Mouse (Mus musculus) neural tube, embryonic 15.5 days (tissue): ENCODE measurements around the gene Wdr4. TPM values are rescaled to one million over a fixed set of nuclear protein-coding genes. Genes with fewer than 3 reads are reported as not detected.
A peak's percentile ranks its signal among the peaks of the same experiment; 100 is the strongest.

ENCODE experiments used
- ATAC-seq: fragments of 200-750 bp; cut with Nextera tagmentation; 2 replicates; pipeline ENCODE4 v1.8.0; 2017; ENCODE audit warnings: mild to moderate bottlenecking, moderate TSS enrichment, moderate library complexity; ENCODE audit not compliant: low FRiP score
- H3K27ac ChIP-seq: fragments of 300-500 bp; sonication (generic); replicated peaks from 2 replicates; pipeline ENCODE4 v1.5.1; 2015; ENCODE audit warnings: mild to moderate bottlenecking, inconsistent platforms
- H3K27me3 ChIP-seq: fragments of 300-500 bp; sonication (generic); replicated peaks from 2 replicates; pipeline ENCODE4 v1.6.1; 2015; ENCODE audit warnings: inconsistent platforms
- H3K36me3 ChIP-seq: fragments of 300-500 bp; sonication (generic); 2 replicates; pipeline ENCODE4 v1.6.1; 2015; ENCODE audit warnings: inconsistent platforms
- H3K4me1 ChIP-seq: fragments of 300-500 bp; sonication (generic); 2 replicates; pipeline ENCODE4 v1.6.1; 2015; ENCODE audit warnings: inconsistent platforms
- H3K4me2 ChIP-seq: fragments of 300-500 bp; sonication (generic); 2 replicates; pipeline ENCODE4 v1.6.1; 2015; ENCODE audit warnings: inconsistent platforms, mild to moderate bottlenecking, moderate library complexity
- H3K4me3 ChIP-seq: fragments of 300-500 bp; sonication (generic); replicated peaks from 2 replicates; pipeline ENCODE4 v1.5.1; 2015; ENCODE audit warnings: mild to moderate bottlenecking, inconsistent platforms
- H3K9ac ChIP-seq: fragments of 300-500 bp; sonication (generic); replicated peaks from 2 replicates; pipeline ENCODE4 v1.6.1; 2015; ENCODE audit warnings: mild to moderate bottlenecking, inconsistent platforms
- H3K9me3 ChIP-seq: fragments of 300-500 bp; sonication (generic); replicated peaks from 2 replicates; pipeline ENCODE4 v1.6.1; 2016; ENCODE audit warnings: inconsistent platforms
- WGBS: fragments of 180-500 bp; shearing (Covaris S2); methylation state at CpG from one replicate; pipeline ENCODE4 v1.1.7; 2015; ENCODE audit warnings: mixed read lengths; 5-methylcytosine and 5-hydroxymethylcytosine counted together
- polyA plus RNA-seq: library from polyadenylated mRNA; unstranded; fragments of >200 nt; fragmentation: Nextera tagmentation; extraction: Ambion mirVana; gene quantifications from 2 replicates; pipeline ENCODE4 v1.2.1, GENCODE M21; 2015

The Wdr4 gene
- polyA plus RNA-seq, 1 experiment from 2014 or later: 32.7 TPM

GRCm38 (mm10) chr17:31506282-31506681 is 13.5 kb downstream of the Wdr4 start:
- no peaks in the 10 kb centered on the region for H3K27me3 ChIP-seq
- H3K9me3 ChIP-seq: no peaks in the 10 kb centered on the region
- H3K9ac ChIP-seq: no peak overlapping the region
- H3K4me3 ChIP-seq: no peak overlapping the region
- WGBS: 86% methylated on average over 6 of the region's 7 CpGs
- peaks cover 63% of the 10 kb centered on the region for H3K36me3 ChIP-seq
- peaks cover 8% of the 10 kb centered on the region for H3K4me1 ChIP-seq
- H3K27ac ChIP-seq: no peak overlapping the region
- no peak for ATAC-seq
- H3K4me2 ChIP-seq: no peak overlapping the region

GRCm38 (mm10) chr17:31505013-31505412 is 14.8 kb downstream of the Wdr4 start:
- ATAC-seq: no peak
- H3K4me3 ChIP-seq: no peak overlapping the region
- 33% methylated on average over 5 of the region's 5 CpGs for WGBS
- no peak overlapping the region for H3K27ac ChIP-seq
- no peaks in the 10 kb centered on the region for H3K9me3 ChIP-seq
- H3K27me3 ChIP-seq: no peaks in the 10 kb centered on the region
- H3K36me3 ChIP-seq: peaks cover 74% of the 10 kb centered on the region
- no peak overlapping the region for H3K4me2 ChIP-seq
- H3K4me1 ChIP-seq: no peaks in the 10 kb centered on the region
- no peak overlapping the region for H3K9ac ChIP-seq

- no peaks in the 10 kb centered on the region for H3K4me1 ChIP-seq
- 87% methylated on average over 2 of the region's 2 CpGs for WGBS
- no peak overlapping the region for H3K4me3 ChIP-seq
- ATAC-seq: no peak
- no peak overlapping the region for H3K9ac ChIP-seq
- H3K27me3 ChIP-seq: no peaks in the 10 kb centered on the region
- H3K4me2 ChIP-seq: no peak overlapping the region
- peaks cover 77% of the 10 kb centered on the region for H3K36me3 ChIP-seq
- H3K27ac ChIP-seq: no peak overlapping the region
- H3K9me3 ChIP-seq: no peaks in the 10 kb centered on the region
Measured at GRCm38 (mm10) chr17:31503936-31504335, 15.8 kb downstream of the Wdr4 start.

- no peak for ATAC-seq
- Histone ChIP-seq H3K4me1 (no peaks in the 10 kb centered on the region), H3K4me3 (no peak overlapping the region), H3K9me3 (no peaks in the 10 kb centered on the region), H3K36me3 (peaks cover 79% of the 10 kb centered on the region), H3K9ac (no peak overlapping the region), H3K27me3 (no peaks in the 10 kb centered on the region), H3K4me2 (no peak overlapping the region), H3K27ac (no peak overlapping the region)
- 94% methylated on average over 12 of the region's 12 CpGs for WGBS
Measured at GRCm38 (mm10) chr17:31503337-31503736, 16.4 kb downstream of the Wdr4 start.

DNA sequence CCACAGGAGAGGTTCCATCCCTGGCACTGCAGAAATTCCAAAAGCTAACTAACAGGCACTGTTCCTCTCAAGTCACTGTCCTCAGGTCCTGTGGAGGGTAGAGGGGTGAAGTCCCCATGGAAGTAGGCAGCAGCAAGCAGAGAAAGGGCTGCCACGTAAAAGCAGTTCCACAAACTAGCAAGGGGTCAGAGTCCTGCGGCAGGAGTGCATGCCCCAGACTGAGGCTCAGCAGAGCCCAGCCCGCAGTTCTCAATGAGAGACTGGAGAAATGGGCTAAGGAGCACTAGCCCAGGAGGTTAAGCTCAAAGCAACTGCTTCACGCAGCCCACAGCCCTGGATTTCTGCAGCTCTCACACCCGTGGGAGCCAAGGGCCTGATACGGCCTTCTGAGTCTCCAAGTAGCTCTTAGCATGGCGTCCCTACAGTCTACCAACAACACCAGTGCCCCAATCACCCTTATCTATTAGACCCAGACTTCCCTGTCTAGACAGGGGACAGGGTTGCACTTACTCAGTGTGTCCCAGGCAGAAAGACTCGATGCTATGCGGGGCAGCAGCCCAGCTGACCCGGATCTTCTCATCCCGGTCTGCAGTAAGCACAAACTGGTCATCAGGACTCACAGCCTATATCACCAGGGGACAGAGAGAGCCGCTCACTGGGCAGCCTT is 17.4 kb downstream of the Wdr4 start:
- Histone ChIP-seq H3K27me3 (no peaks in the 10 kb centered on the region), H3K9me3 (no peaks in the 10 kb centered on the region), H3K4me2 (no peak overlapping the region), H3K27ac (no peak overlapping the region), H3K4me1 (no peaks in the 10 kb centered on the region), H3K36me3 (peaks cover 83% of the 10 kb centered on the region), H3K4me3 (no peak overlapping the region), H3K9ac (no peak overlapping the region)
- ATAC-seq: no peak
- WGBS: 93% methylated on average over 12 of the region's 12 CpGs

- no peaks in the 10 kb centered on the region for H3K27me3 ChIP-seq
- no peak overlapping the region for H3K9ac ChIP-seq
- no peak overlapping the region for H3K4me2 ChIP-seq
- no peak for ATAC-seq
- 87% methylated on average over 3 of the region's 3 CpGs for WGBS
- H3K27ac ChIP-seq: no peak overlapping the region
- H3K4me1 ChIP-seq: no peaks in the 10 kb centered on the region
- no peaks in the 10 kb centered on the region for H3K9me3 ChIP-seq
- H3K4me3 ChIP-seq: no peak overlapping the region
- H3K36me3 ChIP-seq: peaks cover 83% of the 10 kb centered on the region
Measured at GRCm38 (mm10) chr17:31500908-31501307, 18.9 kb downstream of the Wdr4 start.

- Histone ChIP-seq H3K27ac (no peak overlapping the region), H3K4me1 (no peaks in the 10 kb centered on the region), H3K27me3 (no peaks in the 10 kb centered on the region), H3K9ac (no peak overlapping the region), H3K9me3 (no peaks in the 10 kb centered on the region), H3K36me3 (peaks cover 88% of the 10 kb centered on the region), H3K4me2 (no peak overlapping the region), H3K4me3 (no peak overlapping the region)
- ATAC-seq: no peak
- 91% methylated on average over 6 of the region's 8 CpGs for WGBS
Measured at GRCm38 (mm10) chr17:31500416-31500815, 19.4 kb downstream of the Wdr4 start.

GRCm38 (mm10) chr17:31499725-31500124 is 20.1 kb downstream of the Wdr4 start:
- Histone ChIP-seq H3K36me3 (peaks cover 93% of the 10 kb centered on the region), H3K27me3 (no peaks in the 10 kb centered on the region), H3K4me1 (no peaks in the 10 kb centered on the region), H3K27ac (no peak overlapping the region), H3K4me2 (no peak overlapping the region), H3K9me3 (no peaks in the 10 kb centered on the region), H3K9ac (no peak overlapping the region), H3K4me3 (no peak overlapping the region)
- 90% methylated on average over 12 of the region's 12 CpGs for WGBS
- ATAC-seq: no peak

GRCm38 (mm10) chr17:31497726-31498125 is 22.1 kb downstream of the Wdr4 start:
- Histone ChIP-seq H3K4me1 (no peaks in the 10 kb centered on the region), H3K4me3 (no peak overlapping the region), H3K4me2 (no peak overlapping the region), H3K27ac (no peak overlapping the region), H3K9me3 (no peaks in the 10 kb centered on the region), H3K36me3 (peaks cover 76% of the 10 kb centered on the region), H3K27me3 (no peaks in the 10 kb centered on the region), H3K9ac (no peak overlapping the region)
- WGBS: 91% methylated on average over 6 of the region's 6 CpGs
- no peak for ATAC-seq

GRCm38 (mm10) chr17:31494989-31495388 is 24.8 kb downstream of the Wdr4 start:
- Histone ChIP-seq H3K27me3 (no peaks in the 10 kb centered on the region), H3K27ac (no peak overlapping the region), H3K4me2 (no peak overlapping the region), H3K9ac (no peak overlapping the region), H3K9me3 (no peaks in the 10 kb centered on the region), H3K36me3 (peaks cover 52% of the 10 kb centered on the region), H3K4me3 (no peak overlapping the region), H3K4me1 (no peaks in the 10 kb centered on the region; the same call in 1 of the 2 replicates)
- ATAC-seq: no peak
- WGBS: 95% methylated on average over 1 of the region's 1 CpGs

- Histone ChIP-seq H3K4me1 (peaks cover 3% of the 10 kb centered on the region), H3K27me3 (no peaks in the 10 kb centered on the region), H3K4me3 (no peak overlapping the region), H3K36me3 (peaks cover 26% of the 10 kb centered on the region), H3K4me2 (no peak overlapping the region), H3K9me3 (no peaks in the 10 kb centered on the region), H3K27ac (0 out of 2 replicates have a peak overlapping the region, but pooled peaks have one; percentile 28), H3K9ac (no peak overlapping the region)
- WGBS: 0% methylated on average over 2 of the region's 2 CpGs
- peak; percentile 75 for ATAC-seq
Measured at GRCm38 (mm10) chr17:31492416-31492815, 27.4 kb downstream of the Wdr4 start.

- Histone ChIP-seq H3K4me2 (no peak overlapping the region), H3K27me3 (no peaks in the 10 kb centered on the region), H3K27ac (no peak overlapping the region), H3K4me1 (peaks cover 13% of the 10 kb centered on the region), H3K9me3 (no peaks in the 10 kb centered on the region), H3K36me3 (peaks cover 17% of the 10 kb centered on the region), H3K9ac (no peak overlapping the region), H3K4me3 (no peak overlapping the region)
- ATAC-seq: no peak
Measured at GRCm38 (mm10) chr17:31491355-31491754, 28.4 kb downstream of the Wdr4 start.
